Mouse (Mus musculus): Measurements from ENCODE around the gene Rsrc1.

DNA sequence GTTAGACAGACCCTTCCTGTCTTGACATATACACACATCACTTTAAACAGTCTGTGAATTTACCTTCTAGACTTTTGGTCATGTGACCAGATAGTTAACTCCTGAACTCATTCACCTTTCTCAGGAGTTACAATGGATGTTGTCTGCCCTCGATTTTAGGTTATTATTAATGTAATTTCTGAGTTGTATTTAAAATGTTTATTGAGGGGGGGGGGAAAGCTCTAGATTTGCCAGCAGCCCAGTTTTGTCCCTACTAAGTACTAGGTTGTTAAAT, 5.0 kb downstream of the Rsrc1 start:
- TF ChIP-seq CTCF (IDR thresholded peaks at IDR 0.05; ENCODE audit: low read depth) (no peak), EP300 (IDR thresholded peaks at IDR 0.05; ENCODE audit: low read depth) (no peak)

Data from liver, embryonic 14.5 days (tissue).